Mouse (Mus musculus) hindbrain, postnatal 0 days (tissue): ENCODE results near the gene Galnt10. TPM values are rescaled to one million over a fixed set of nuclear protein-coding genes. Genes with fewer than 3 reads are reported as not detected.
A peak's percentile ranks its signal among the peaks of the same experiment; 100 is the strongest.

Source experiments
- ATAC-seq: fragments of 200-750 bp; cut with Nextera tagmentation; 2 replicates; pipeline ENCODE4 v1.8.0; 2017; ENCODE audit warnings: mild to moderate bottlenecking, moderate TSS enrichment, moderate library complexity
- DNase-seq: peaks from one replicate; pipeline ENCODE4 v3.0.0-alpha.2; 2015; ENCODE audit warnings: low spot score
- H3K27ac ChIP-seq: fragments of 300-500 bp; sonication (generic); 2 replicates; pipeline ENCODE4 v1.5.1; 2014; ENCODE audit warnings: mild to moderate bottlenecking
- H3K27me3 ChIP-seq: fragments of 300-500 bp; sonication (generic); 2 replicates; pipeline ENCODE4 v1.6.1; 2014; ENCODE audit warnings: low read length, mixed read lengths; ENCODE audit not compliant: insufficient read depth
- H3K36me3 ChIP-seq: fragments of 300-500 bp; sonication (generic); 2 replicates; pipeline ENCODE4 v1.6.1; 2014; ENCODE audit warnings: low read length, mixed read lengths; ENCODE audit not compliant: insufficient read depth
- H3K4me1 ChIP-seq: fragments of 300-500 bp; sonication (generic); 2 replicates; pipeline ENCODE4 v1.6.1; 2014; ENCODE audit warnings: antibody characterized with exemption, low read length, mixed read lengths; ENCODE audit not compliant: insufficient read depth
- H3K4me2 ChIP-seq: fragments of 300-500 bp; sonication (generic); 2 replicates; pipeline ENCODE4 v1.6.1; 2014; ENCODE audit warnings: low read depth, mild to moderate bottlenecking, low read length, moderate library complexity, mixed read lengths
- H3K4me3 ChIP-seq: fragments of 300-500 bp; sonication (generic); 2 replicates; pipeline ENCODE4 v1.5.1; 2014; ENCODE audit warnings: low read length
- H3K9ac ChIP-seq: fragments of 300-500 bp; sonication (generic); replicated peaks from 2 replicates; pipeline ENCODE4 v1.6.1; 2014; ENCODE audit warnings: mild to moderate bottlenecking, low read length, moderate library complexity, mixed read lengths
- H3K9me3 ChIP-seq: fragments of 300-500 bp; sonication (generic); 2 replicates; pipeline ENCODE4 v1.6.1; 2016; ENCODE audit warnings: low read length, mixed read lengths
- CTCF ChIP-seq: IDR thresholded peaks from 2 replicates; pipeline ENCODE4 v1.5.1; 2016; ENCODE audit warnings: antibody characterized with exemption, control low read depth, low read depth
- WGBS: fragments of 180-500 bp; shearing (Covaris S2); extraction: QIAGEN DNeasy Blood & Tissue Kit; methylation state at CpG from one replicate; pipeline ENCODE4 v1.1.7; 2014; 5-methylcytosine and 5-hydroxymethylcytosine counted together
- polyA plus RNA-seq: library from polyadenylated mRNA; unstranded; fragments of >200 nt; fragmentation: Nextera tagmentation; extraction: Ambion mirVana; gene quantifications from 2 replicates; pipeline ENCODE4 v1.2.1, GENCODE M21; 2015
- total RNA-seq: library from RNA; depleted of rRNA; stranded (reverse); fragments of >200 nt; gene quantifications from 2 replicates; pipeline ENCODE4 v1.2.3, GENCODE M21; 2014

The Galnt10 gene
- total and polyA plus RNA-seq, 2 experiments from 2014 or later, result 10.9 to 20.3 TPM

DNA sequence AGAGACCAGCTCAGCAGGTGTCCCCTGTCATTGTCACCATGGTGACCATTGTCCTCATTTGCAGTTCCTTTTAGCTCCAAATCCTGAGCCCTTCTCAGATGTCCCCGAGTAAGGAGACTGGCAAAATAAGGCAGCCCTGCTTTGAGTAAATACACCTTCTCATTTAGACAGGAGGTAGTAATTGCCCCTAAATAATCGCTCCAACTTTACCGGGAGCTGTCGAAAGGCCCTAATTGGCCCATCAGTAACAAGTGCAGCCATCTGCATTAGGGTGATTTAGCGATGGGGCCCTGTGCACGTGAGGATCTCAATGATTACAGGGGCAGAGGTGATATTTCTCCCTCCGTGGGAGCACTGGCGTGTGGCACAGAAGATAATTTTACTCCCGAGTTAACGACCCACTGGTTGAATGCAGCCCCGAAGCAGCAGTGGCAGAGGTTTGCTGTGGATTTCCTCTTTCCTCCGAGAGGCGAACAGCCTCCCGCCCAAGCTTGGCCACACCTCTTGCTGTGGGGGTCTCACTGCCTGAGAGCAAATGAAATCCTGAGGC lies 115.3 kb downstream of the Galnt10 start:
- DNase-seq, result no peak
- H3K9me3 ChIP-seq, result no peaks in the 10 kb centered on the region
- no peak overlapping the region for H3K4me3 ChIP-seq
- H3K4me1 ChIP-seq, result no peaks in the 10 kb centered on the region
- peak; percentile 61 for ATAC-seq
- H3K9ac ChIP-seq, result no peak overlapping the region
- TF ChIP-seq CTCF, result no peak
- no peaks in the 10 kb centered on the region for H3K36me3 ChIP-seq
- 26% methylated on average over 14 of the region's 14 CpGs for WGBS
- H3K4me2 ChIP-seq, result no peak overlapping the region
- H3K27me3 ChIP-seq, result no peaks in the 10 kb centered on the region
- H3K27ac ChIP-seq, result no peak overlapping the region

DNA sequence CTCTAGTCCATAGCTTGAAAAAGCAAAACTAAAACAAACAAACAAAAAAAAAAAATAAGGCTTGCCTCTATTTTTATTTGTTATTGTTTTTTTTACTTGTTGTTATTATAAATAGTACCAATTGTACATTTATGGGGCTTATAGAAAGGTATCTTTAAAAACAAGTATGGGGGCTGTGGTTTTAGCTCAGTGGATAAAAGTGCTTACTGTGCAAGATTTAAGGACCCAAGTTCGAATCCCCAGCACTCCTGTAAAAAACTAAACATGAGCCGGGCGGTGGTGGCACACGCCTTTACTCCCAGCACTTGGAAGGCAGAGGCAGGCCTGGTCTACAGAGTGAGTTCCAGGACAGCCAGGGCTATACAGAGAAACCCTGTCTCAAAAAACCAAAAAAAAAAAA lies 116.1 kb downstream of the Galnt10 start:
- Histone ChIP-seq H3K36me3 (no peaks in the 10 kb centered on the region), H3K9me3 (no peaks in the 10 kb centered on the region), H3K9ac (no peak overlapping the region), H3K4me3 (no peak overlapping the region), H3K27me3 (no peaks in the 10 kb centered on the region), H3K4me1 (no peaks in the 10 kb centered on the region), H3K27ac (no peak overlapping the region), H3K4me2 (no peak overlapping the region)
- WGBS, result 98% methylated on average over 4 of the region's 4 CpGs
- no peak for TF ChIP-seq CTCF
- no peak for ATAC-seq
- no peak for DNase-seq

DNA sequence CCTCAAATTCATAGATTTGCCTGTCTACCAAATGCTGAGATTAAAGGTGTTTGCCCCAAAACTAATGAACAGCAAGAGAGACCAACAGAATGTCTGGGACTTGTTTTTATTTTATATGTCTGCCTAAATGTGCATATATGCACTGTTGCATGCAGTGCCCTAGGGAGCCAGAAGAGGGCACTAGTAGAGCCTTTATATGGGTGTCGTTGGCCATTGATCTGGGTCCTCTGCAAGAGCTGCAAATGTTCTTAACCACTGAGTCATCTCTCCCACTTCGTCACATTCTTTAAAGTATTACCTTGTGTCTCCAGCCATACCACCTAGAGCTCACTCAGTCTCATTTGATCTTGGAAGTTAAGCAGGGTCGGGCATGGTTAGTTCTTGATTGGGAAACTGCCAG lies 118.9 kb downstream of the Galnt10 start:
- no peak overlapping the region for H3K4me2 ChIP-seq
- TF ChIP-seq CTCF, result peak; percentile 44
- no peak for ATAC-seq
- no peak for DNase-seq
- H3K27ac ChIP-seq, result no peak overlapping the region
- H3K4me3 ChIP-seq, result no peak overlapping the region
- H3K4me1 ChIP-seq, result no peaks in the 10 kb centered on the region
- H3K36me3 ChIP-seq, result no peaks in the 10 kb centered on the region
- WGBS, result 81% methylated on average over 3 of the region's 3 CpGs
- no peak overlapping the region for H3K9ac ChIP-seq
- H3K9me3 ChIP-seq, result no peaks in the 10 kb centered on the region
- H3K27me3 ChIP-seq, result no peaks in the 10 kb centered on the region

DNA sequence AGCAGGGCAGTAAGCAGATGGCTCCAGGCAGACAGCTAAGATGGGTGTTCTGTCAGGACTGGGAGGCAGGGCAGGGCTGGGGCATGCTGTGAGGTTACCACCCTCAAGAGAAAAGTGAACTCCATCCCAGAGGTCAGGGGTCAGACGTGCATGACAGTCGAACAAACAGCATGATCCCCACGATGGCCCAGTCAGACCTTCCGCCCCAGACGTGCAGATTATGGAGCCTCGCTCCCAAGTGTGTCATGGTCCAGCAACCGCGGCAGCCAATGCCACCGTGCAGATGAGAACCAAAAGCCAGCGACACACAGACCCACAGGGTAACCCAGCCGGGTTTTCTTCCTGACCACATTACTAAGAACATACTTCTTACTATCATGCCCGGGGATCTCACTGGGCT lies 121.4 kb downstream of the Galnt10 start:
- Histone ChIP-seq H3K9ac (no peak overlapping the region), H3K27ac (no peak overlapping the region), H3K36me3 (no peaks in the 10 kb centered on the region), H3K4me3 (no peak overlapping the region), H3K4me1 (no peaks in the 10 kb centered on the region), H3K27me3 (no peaks in the 10 kb centered on the region), H3K9me3 (no peaks in the 10 kb centered on the region), H3K4me2 (no peak overlapping the region)
- 33% methylated on average over 12 of the region's 12 CpGs for WGBS
- DNase-seq (no peak), ATAC-seq (no peak)
- no peak for TF ChIP-seq CTCF

DNA sequence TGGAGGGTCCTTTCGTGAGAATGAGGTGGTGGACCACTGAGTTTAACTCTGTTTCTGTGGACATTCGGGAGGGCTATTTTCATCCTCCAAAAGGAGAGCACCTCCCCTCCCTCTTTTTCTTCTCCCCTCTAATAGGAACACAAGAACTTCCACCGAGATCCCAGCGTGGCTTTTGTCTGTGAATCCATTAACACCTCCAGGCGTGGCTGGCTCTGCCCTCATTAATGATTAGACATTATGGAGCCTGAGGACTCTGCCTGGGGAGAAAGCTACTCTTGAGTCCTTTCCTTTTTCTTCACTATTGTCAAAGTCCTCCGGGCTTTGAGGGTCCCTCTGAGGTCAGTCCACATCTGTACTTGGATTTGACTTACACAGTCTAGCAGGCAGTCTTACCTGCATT lies 121.9 kb downstream of the Galnt10 start:
- Histone ChIP-seq H3K9ac (no peak overlapping the region), H3K27ac (no peak overlapping the region), H3K4me1 (no peaks in the 10 kb centered on the region), H3K9me3 (no peaks in the 10 kb centered on the region), H3K27me3 (no peaks in the 10 kb centered on the region; the same call in 1 of the 2 replicates), H3K36me3 (no peaks in the 10 kb centered on the region), H3K4me2 (no peak overlapping the region), H3K4me3 (no peak overlapping the region)
- ATAC-seq, result no peak
- no peak for TF ChIP-seq CTCF
- WGBS, result 32% methylated on average over 6 of the region's 6 CpGs
- DNase-seq, result no peak

DNA sequence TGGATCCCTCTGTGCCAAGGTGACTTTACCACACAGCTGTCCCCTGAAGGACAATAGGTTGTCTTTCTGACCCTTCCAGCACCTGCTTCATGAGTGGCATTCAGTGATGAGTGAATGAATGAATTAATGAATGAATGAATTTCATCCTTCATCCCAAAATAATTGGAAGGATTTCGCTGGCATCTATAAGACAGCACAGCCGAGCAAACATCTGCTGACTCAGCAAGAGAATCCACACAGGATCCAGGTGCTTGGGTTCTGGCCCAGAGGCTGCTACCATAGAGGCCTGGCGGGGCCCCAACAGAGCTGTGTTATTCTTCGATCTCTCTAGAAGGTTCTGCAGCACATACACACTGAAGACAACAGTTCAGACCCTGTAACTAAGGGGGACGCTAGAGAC lies 125.5 kb downstream of the Galnt10 start:
- no peaks in the 10 kb centered on the region for H3K9me3 ChIP-seq
- H3K27me3 ChIP-seq, result no peaks in the 10 kb centered on the region; the same call in 1 of the 2 replicates
- no peaks in the 10 kb centered on the region for H3K4me1 ChIP-seq
- 82% methylated on average over 5 of the region's 5 CpGs for WGBS
- no peak overlapping the region for H3K9ac ChIP-seq
- DNase-seq (no peak), ATAC-seq (no peak)
- no peak overlapping the region for H3K4me2 ChIP-seq
- no peaks in the 10 kb centered on the region for H3K36me3 ChIP-seq
- H3K4me3 ChIP-seq, result no peak overlapping the region
- H3K27ac ChIP-seq, result no peak overlapping the region
- TF ChIP-seq CTCF, result no peak

DNA sequence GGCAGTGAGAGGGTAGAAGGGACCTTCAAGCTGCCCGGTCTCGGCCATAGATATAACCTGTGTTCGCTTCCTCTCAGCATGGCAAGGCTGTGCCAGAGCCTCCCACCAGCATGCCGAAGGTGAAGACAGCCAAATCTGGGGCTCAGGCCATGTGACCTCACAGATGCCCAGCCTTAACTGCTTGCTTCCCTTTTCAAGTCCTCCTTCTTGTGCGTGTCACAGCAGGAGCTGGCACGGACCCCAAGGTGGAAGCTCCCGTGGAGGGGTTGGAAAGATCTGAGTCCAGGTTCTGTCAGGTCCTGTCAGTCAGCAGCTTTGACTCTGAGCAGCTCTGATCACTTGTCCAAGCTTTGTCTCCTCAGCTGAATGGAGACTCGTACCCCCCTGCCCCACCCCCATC lies 126.4 kb downstream of the Galnt10 start:
- no peak overlapping the region for H3K4me3 ChIP-seq
- TF ChIP-seq CTCF, result no peak
- no peak overlapping the region for H3K27ac ChIP-seq
- ATAC-seq, result no peak
- H3K4me1 ChIP-seq, result no peaks in the 10 kb centered on the region
- 66% methylated on average over 8 of the region's 8 CpGs for WGBS
- DNase-seq, result no peak
- no peak overlapping the region for H3K9ac ChIP-seq
- no peaks in the 10 kb centered on the region for H3K36me3 ChIP-seq
- no peaks in the 10 kb centered on the region; the same call in 1 of the 2 replicates for H3K27me3 ChIP-seq
- no peak overlapping the region for H3K4me2 ChIP-seq
- no peaks in the 10 kb centered on the region for H3K9me3 ChIP-seq
